Mouse (Mus musculus) stomach, postnatal 0 days (tissue): ENCODE measurements around the gene Naa10. TPM values are rescaled to one million over a fixed set of nuclear protein-coding genes. Genes with fewer than 3 reads are reported as not detected.

ENCODE experiments used
- ATAC-seq: fragments of 200-750 bp; cut with Nextera tagmentation; 2 replicates; pipeline ENCODE4 v1.8.0; 2017; ENCODE audit not compliant: low FRiP score, low TSS enrichment
- DNase-seq: peaks from one replicate; pipeline ENCODE4 v3.0.0-alpha.2; 2016; ENCODE audit warnings: low spot score
- H3K27ac ChIP-seq: fragments of 300-500 bp; sonication (generic); replicated peaks from 2 replicates; pipeline ENCODE4 v1.5.1; 2014; ENCODE audit warnings: mild to moderate bottlenecking, control low read depth
- H3K27me3 ChIP-seq: fragments of 300-500 bp; sonication (generic); 2 replicates; pipeline ENCODE4 v1.6.1; 2014; ENCODE audit warnings: low read length; ENCODE audit not compliant: control insufficient read depth, insufficient read depth
- H3K36me3 ChIP-seq: fragments of 300-500 bp; sonication (generic); 2 replicates; pipeline ENCODE4 v1.6.1; 2014; ENCODE audit warnings: low read length, mixed read lengths; ENCODE audit not compliant: control insufficient read depth, insufficient read depth
- H3K4me1 ChIP-seq: fragments of 300-500 bp; sonication (generic); replicated peaks from 2 replicates; pipeline ENCODE4 v1.6.1; 2014; ENCODE audit warnings: antibody characterized with exemption; ENCODE audit not compliant: control insufficient read depth, insufficient read depth
- H3K4me2 ChIP-seq: fragments of 300-500 bp; sonication (generic); replicated peaks from 2 replicates; pipeline ENCODE4 v1.6.1; 2014; ENCODE audit warnings: low read depth, mild to moderate bottlenecking, control low read depth, moderate library complexity
- H3K4me3 ChIP-seq: fragments of 300-500 bp; sonication (generic); 2 replicates; pipeline ENCODE4 v1.5.1; 2014; ENCODE audit warnings: low read depth, low read length, control low read depth
- H3K9ac ChIP-seq: fragments of 300-500 bp; sonication (generic); 2 replicates; pipeline ENCODE4 v1.6.1; 2014; ENCODE audit warnings: mild to moderate bottlenecking, low read length, control low read depth, mixed read lengths
- H3K9me3 ChIP-seq: fragments of 300-500 bp; sonication (generic); 2 replicates; pipeline ENCODE4 v1.6.1; 2016; ENCODE audit warnings: low read length; ENCODE audit not compliant: control insufficient read depth
- CTCF ChIP-seq: IDR thresholded peaks from 2 replicates; pipeline ENCODE4 v1.5.1; 2016; ENCODE audit warnings: antibody characterized with exemption, low read depth, mild to moderate bottlenecking, moderate library complexity
- EP300 ChIP-seq: optimal IDR thresholded peaks from 2 replicates; pipeline ENCODE3; 2016; ENCODE audit warnings: antibody characterized with exemption
- WGBS: fragments of 180-500 bp; shearing (Covaris S2); extraction: QIAGEN DNeasy Blood & Tissue Kit; methylation state at CpG from one replicate; pipeline ENCODE4 v1.1.7; 2014; 5-methylcytosine and 5-hydroxymethylcytosine counted together
- polyA plus RNA-seq: library from polyadenylated mRNA; unstranded; fragments of >200 nt; fragmentation: Nextera tagmentation; extraction: Ambion mirVana; gene quantifications from 2 replicates; pipeline ENCODE4 v1.2.1, GENCODE M21; 2015

Naa10 gene
- polyA plus RNA-seq, 1 experiment from 2014 or later, result 82.6 TPM

- Histone ChIP-seq H3K9ac (no peak overlapping the region), H3K4me2 (no peak overlapping the region), H3K9me3 (no peaks in the 10 kb centered on the region), H3K4me3 (no peak overlapping the region), H3K4me1 (no peaks in the 10 kb centered on the region), H3K36me3 (no peaks in the 10 kb centered on the region), H3K27me3 (no peaks in the 10 kb centered on the region), H3K27ac (no peak overlapping the region)
- ATAC-seq (no peak), DNase-seq (no peak)
- WGBS, result 45% methylated on average over 1 of the region's 1 CpGs
- TF ChIP-seq EP300 (no peak), CTCF (no peak)
Observed at GRCm38 (mm10) chrX:73871956-73872355, 49.8 kb downstream of the Naa10 start.

GRCm38 (mm10) chrX:73871474-73871873, 50.3 kb downstream of the Naa10 start:
- H3K9ac ChIP-seq, result no peak overlapping the region
- no peak overlapping the region for H3K27ac ChIP-seq
- H3K36me3 ChIP-seq, result no peaks in the 10 kb centered on the region
- ATAC-seq, result no peak
- TF ChIP-seq CTCF (no peak), EP300 (no peak)
- no peak overlapping the region for H3K4me2 ChIP-seq
- H3K9me3 ChIP-seq, result no peaks in the 10 kb centered on the region
- H3K4me3 ChIP-seq, result no peak overlapping the region
- H3K4me1 ChIP-seq, result no peaks in the 10 kb centered on the region
- H3K27me3 ChIP-seq, result no peaks in the 10 kb centered on the region
- DNase-seq, result no peak

GRCm38 (mm10) chrX:73869334-73869733, 52.4 kb downstream of the Naa10 start:
- WGBS, result 9% methylated on average over 5 of the region's 5 CpGs
- peak; percentile 17 for DNase-seq

GRCm38 (mm10) chrX:73867852-73868251, 53.9 kb downstream of the Naa10 start:
- TF ChIP-seq CTCF, result no peak
- no peak for TF ChIP-seq EP300
- Histone ChIP-seq H3K36me3 (no peaks in the 10 kb centered on the region), H3K27ac (no peak overlapping the region), H3K27me3 (no peaks in the 10 kb centered on the region), H3K4me2 (no peak overlapping the region), H3K4me1 (no peaks in the 10 kb centered on the region), H3K9ac (no peak overlapping the region), H3K9me3 (no peaks in the 10 kb centered on the region), H3K4me3 (no peak overlapping the region)
- DNase-seq (no peak), ATAC-seq (no peak)
- 61% methylated on average over 1 of the region's 1 CpGs for WGBS

More at GRCm38 (mm10) chrX:73869334-73869733, 52.4 kb downstream of the Naa10 start:
- no peak overlapping the region for H3K9ac ChIP-seq
- H3K36me3 ChIP-seq, result no peaks in the 10 kb centered on the region
- H3K27ac ChIP-seq, result no peak overlapping the region
- no peak overlapping the region for H3K4me2 ChIP-seq
- no peak overlapping the region for H3K4me3 ChIP-seq
- no peak for ATAC-seq
- no peaks in the 10 kb centered on the region for H3K4me1 ChIP-seq
- no peaks in the 10 kb centered on the region for H3K27me3 ChIP-seq
- H3K9me3 ChIP-seq, result no peaks in the 10 kb centered on the region
- TF ChIP-seq CTCF, result no peak
- no peak for TF ChIP-seq EP300

GRCm38 (mm10) chrX:73867256-73867655, 54.5 kb downstream of the Naa10 start:
- no peaks in the 10 kb centered on the region for H3K27me3 ChIP-seq
- no peaks in the 10 kb centered on the region for H3K4me1 ChIP-seq
- H3K9ac ChIP-seq, result no peak overlapping the region
- H3K27ac ChIP-seq, result no peak overlapping the region
- H3K4me2 ChIP-seq, result no peak overlapping the region
- no peak for DNase-seq
- no peaks in the 10 kb centered on the region for H3K36me3 ChIP-seq
- H3K9me3 ChIP-seq, result no peaks in the 10 kb centered on the region
- no peak for ATAC-seq
- TF ChIP-seq CTCF, result no peak
- TF ChIP-seq EP300, result no peak
- 25% methylated on average over 3 of the region's 3 CpGs for WGBS
- H3K4me3 ChIP-seq, result no peak overlapping the region

Other genes with a start within 250 kb of the Naa10 start
- 7.5 and 9.2 TPM in 2 replicates for gene Slc6a8, start 248.8 kb downstream of the Naa10 start, polyA plus RNA-seq
- 270 and 283 TPM in 2 replicates for gene Bcap31, start 205.8 kb downstream of the Naa10 start, polyA plus RNA-seq
- 9.3 and 9.4 TPM in 2 replicates for gene Abcd1, start 205.3 kb downstream of the Naa10 start, polyA plus RNA-seq
- 0.30 and 0.36 TPM in 2 replicates for gene Plxnb3, start 164.9 kb downstream of the Naa10 start, polyA plus RNA-seq
- 2.2 and 2.6 TPM in 2 replicates for gene Srpk3, start 147.5 kb downstream of the Naa10 start, polyA plus RNA-seq
- 130 and 133 TPM in 2 replicates for gene Idh3g, start 135.0 kb downstream of the Naa10 start, polyA plus RNA-seq
- gene Ssr4, start 134.9 kb downstream of the Naa10 start, polyA plus RNA-seq, result 372 and 400 TPM in 2 replicates
- gene Pdzd4, start 97.0 kb downstream of the Naa10 start, polyA plus RNA-seq, result 0.27 and 0.38 TPM in 2 replicates
- 0.42 and 0.67 TPM in 2 replicates for gene Avpr2, start 29.8 kb downstream of the Naa10 start, polyA plus RNA-seq
- gene L1cam, start 25.8 kb downstream of the Naa10 start, polyA plus RNA-seq, result 3.9 and 5.8 TPM in 2 replicates
- gene Arhgap4, start 74 bp downstream of the Naa10 start, polyA plus RNA-seq, result 1.2 TPM in 2 replicates
- gene Renbp, start 8.9 kb upstream of the Naa10 start, polyA plus RNA-seq, result 19.2 and 19.7 TPM in 2 replicates
- gene Hcfc1, start 44.4 kb upstream of the Naa10 start, polyA plus RNA-seq, result 16.1 and 16.5 TPM in 2 replicates
- 37.6 and 39.5 TPM in 2 replicates for gene Irak1, start 102.0 kb upstream of the Naa10 start, polyA plus RNA-seq
- gene Opn1mw, start 205.5 kb upstream of the Naa10 start, polyA plus RNA-seq, result not detected in 2 replicates
- 6.8 and 6.9 TPM in 2 replicates for gene Mecp2, start 213.4 kb upstream of the Naa10 start, polyA plus RNA-seq
- gene Tex28, start 245.9 kb upstream of the Naa10 start, polyA plus RNA-seq, result not detected in 2 replicates